Mouse (Mus musculus) limb, embryonic 10.5 days (tissue): Measurements from ENCODE around the gene Btbd10. TPM values are rescaled to one million over a fixed set of nuclear protein-coding genes. Genes with fewer than 3 reads are reported as not detected.

Source experiments
- DNase-seq: peaks from one replicate; pipeline ENCODE4 v3.0.0-alpha.2; 2017; ENCODE audit warnings: low spot score
- H3K27ac ChIP-seq: fragments of 300-500 bp; sonication (generic); 2 replicates; pipeline ENCODE4 v1.5.1; 2016; ENCODE audit warnings: mild to moderate bottlenecking
- H3K27me3 ChIP-seq: fragments of 300-500 bp; sonication (generic); 2 replicates; pipeline ENCODE4 v1.6.1; 2016; ENCODE audit warnings: low read depth, mild to moderate bottlenecking; ENCODE audit not compliant: poor library complexity, severe bottlenecking
- H3K36me3 ChIP-seq: fragments of 300-500 bp; sonication (generic); 2 replicates; pipeline ENCODE4 v1.6.1; 2016; ENCODE audit warnings: mild to moderate bottlenecking, moderate library complexity
- H3K4me1 ChIP-seq: fragments of 300-500 bp; sonication (generic); 2 replicates; pipeline ENCODE4 v1.6.1; 2016
- H3K4me3 ChIP-seq: fragments of 300-500 bp; sonication (generic); 2 replicates; pipeline ENCODE4 v1.5.1; 2016; ENCODE audit warnings: mild to moderate bottlenecking, moderate library complexity
- H3K9me3 ChIP-seq: fragments of 300-500 bp; sonication (generic); replicated peaks from 2 replicates; pipeline ENCODE4 v1.6.1; 2016; ENCODE audit warnings: mild to moderate bottlenecking
- WGBS: fragments of 180-500 bp; shearing (Covaris S2); methylation state at CpG from one replicate; pipeline ENCODE4 v1.1.7; 2016; 5-methylcytosine and 5-hydroxymethylcytosine counted together
- polyA plus RNA-seq: library from polyadenylated mRNA; unstranded; fragments of >200 nt; fragmentation: Nextera tagmentation; extraction: Ambion mirVana; gene quantifications from 2 replicates; pipeline ENCODE4 v1.2.1, GENCODE M21; 2016

Gene Btbd10
- polyA plus RNA-seq, 1 experiment from 2014 or later = 21.8 TPM

GRCm38 (mm10) chr7:113349089-113349488 lies 20.1 kb downstream of the Btbd10 start:
- Histone ChIP-seq H3K36me3 (no peaks in the 10 kb centered on the region), H3K4me1 (no peaks in the 10 kb centered on the region), H3K4me3 (no peak overlapping the region), H3K9me3 (no peaks in the 10 kb centered on the region), H3K27me3 (no peaks in the 10 kb centered on the region), H3K27ac (no peak overlapping the region)
- WGBS = 92% methylated on average over 1 of the region's 1 CpGs
- DNase-seq = no peak

- Histone ChIP-seq H3K9me3 (no peaks in the 10 kb centered on the region), H3K4me3 (no peak overlapping the region), H3K27me3 (no peaks in the 10 kb centered on the region), H3K36me3 (no peaks in the 10 kb centered on the region), H3K27ac (no peak overlapping the region), H3K4me1 (no peaks in the 10 kb centered on the region)
- no peak for DNase-seq
- WGBS = 93% methylated on average over 2 of the region's 2 CpGs
Measured at GRCm38 (mm10) chr7:113347694-113348093, 21.5 kb downstream of the Btbd10 start.

GRCm38 (mm10) chr7:113347271-113347670 lies 21.9 kb downstream of the Btbd10 start:
- Histone ChIP-seq H3K27me3 (no peaks in the 10 kb centered on the region), H3K9me3 (no peaks in the 10 kb centered on the region), H3K36me3 (no peaks in the 10 kb centered on the region), H3K4me3 (no peak overlapping the region), H3K27ac (no peak overlapping the region), H3K4me1 (no peaks in the 10 kb centered on the region)
- WGBS = 53% methylated on average over 4 of the region's 4 CpGs
- DNase-seq = no peak

GRCm38 (mm10) chr7:113335250-113335649 lies 33.9 kb downstream of the Btbd10 start:
- H3K9me3 ChIP-seq = no peaks in the 10 kb centered on the region
- H3K4me3 ChIP-seq = no peak overlapping the region
- H3K4me1 ChIP-seq = no peaks in the 10 kb centered on the region
- H3K27me3 ChIP-seq = no peaks in the 10 kb centered on the region
- H3K36me3 ChIP-seq = no peaks in the 10 kb centered on the region
- WGBS = 88% methylated on average over 8 of the region's 8 CpGs
- no peak for DNase-seq
- H3K27ac ChIP-seq = no peak overlapping the region

DNA sequence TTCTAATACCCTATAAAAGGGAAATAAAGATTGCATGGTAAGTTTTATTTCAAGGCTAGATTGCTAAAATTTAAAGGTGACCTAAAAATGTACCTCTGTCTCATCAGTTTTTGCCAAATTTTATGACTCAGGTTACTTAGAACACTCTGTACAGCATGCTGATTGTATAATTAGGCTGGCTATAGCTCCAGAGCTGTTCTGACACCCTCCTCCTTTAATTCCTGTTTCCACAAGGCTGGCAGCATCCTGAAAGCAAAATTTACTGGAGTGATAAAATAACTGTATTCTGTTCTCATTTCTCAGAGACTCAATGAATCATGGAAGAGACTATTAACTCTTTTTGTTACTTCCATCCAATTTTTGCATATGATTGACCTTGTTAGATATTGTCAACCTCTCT lies 35.2 kb downstream of the Btbd10 start:
- Histone ChIP-seq H3K36me3 (no peaks in the 10 kb centered on the region), H3K4me1 (no peaks in the 10 kb centered on the region), H3K27me3 (no peaks in the 10 kb centered on the region), H3K4me3 (no peak overlapping the region), H3K27ac (no peak overlapping the region), H3K9me3 (no peaks in the 10 kb centered on the region)
- DNase-seq = no peak

GRCm38 (mm10) chr7:113320128-113320527 lies 49.1 kb downstream of the Btbd10 start:
- H3K27me3 ChIP-seq = no peaks in the 10 kb centered on the region
- no peak for DNase-seq
- H3K4me1 ChIP-seq = peaks cover 9% of the 10 kb centered on the region
- no peaks in the 10 kb centered on the region for H3K9me3 ChIP-seq
- 63% methylated on average over 1 of the region's 1 CpGs for WGBS
- no peak overlapping the region for H3K4me3 ChIP-seq
- peaks cover 9% of the 10 kb centered on the region; the same call in 1 of the 2 replicates for H3K36me3 ChIP-seq
- H3K27ac ChIP-seq = no peak overlapping the region

DNA sequence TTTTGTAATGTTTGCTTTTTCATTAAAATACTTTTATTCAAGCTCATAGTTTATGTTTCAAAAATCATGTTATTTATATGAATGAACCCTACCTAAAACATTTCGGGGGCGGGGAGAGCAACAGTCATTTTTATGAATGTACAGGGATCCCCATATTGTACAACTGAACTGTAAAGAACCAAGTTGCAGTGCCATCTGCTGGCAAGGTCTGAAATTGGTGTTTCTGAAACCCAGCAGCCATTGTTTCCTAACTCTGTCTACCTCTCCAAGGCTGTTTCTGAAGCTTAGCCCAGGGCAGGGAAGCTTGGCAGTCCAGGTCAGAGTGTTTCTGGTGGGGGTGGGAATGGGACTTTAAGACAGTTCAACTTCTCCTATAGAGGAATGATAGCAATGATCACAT lies 57.4 kb downstream of the Btbd10 start:
- Histone ChIP-seq H3K27ac (no peak overlapping the region), H3K4me1 (no peaks in the 10 kb centered on the region), H3K9me3 (no peaks in the 10 kb centered on the region), H3K27me3 (no peaks in the 10 kb centered on the region), H3K4me3 (no peak overlapping the region), H3K36me3 (peaks cover 16% of the 10 kb centered on the region)
- peak; percentile 66 for DNase-seq
- 34% methylated on average over 2 of the region's 2 CpGs for WGBS

DNA sequence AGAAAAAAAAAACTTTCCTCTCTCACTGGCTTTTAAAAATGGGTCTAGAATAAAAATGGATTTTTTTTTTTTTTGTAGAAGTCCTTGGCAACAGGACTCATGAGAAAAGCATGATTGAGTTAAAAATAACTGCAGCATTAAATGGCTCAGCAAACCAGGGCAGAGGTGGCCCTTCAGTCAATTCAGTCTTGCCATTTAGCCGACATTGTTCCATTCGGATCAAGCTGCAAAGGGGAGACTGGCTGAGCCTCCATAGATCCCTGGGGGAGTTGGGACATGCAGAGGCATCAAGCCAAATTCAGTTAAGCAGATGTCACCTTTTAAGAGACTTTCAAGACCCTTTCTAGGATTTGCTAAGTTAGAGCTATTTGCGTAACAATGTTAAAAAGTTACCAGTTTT lies 59.1 kb downstream of the Btbd10 start:
- DNase-seq = no peak
- peaks cover 22% of the 10 kb centered on the region for H3K36me3 ChIP-seq
- H3K27ac ChIP-seq = no peak overlapping the region
- WGBS = 89% methylated on average over 3 of the region's 3 CpGs
- no peaks in the 10 kb centered on the region for H3K9me3 ChIP-seq
- no peak overlapping the region for H3K4me3 ChIP-seq
- no peaks in the 10 kb centered on the region for H3K27me3 ChIP-seq
- no peaks in the 10 kb centered on the region for H3K4me1 ChIP-seq

DNA sequence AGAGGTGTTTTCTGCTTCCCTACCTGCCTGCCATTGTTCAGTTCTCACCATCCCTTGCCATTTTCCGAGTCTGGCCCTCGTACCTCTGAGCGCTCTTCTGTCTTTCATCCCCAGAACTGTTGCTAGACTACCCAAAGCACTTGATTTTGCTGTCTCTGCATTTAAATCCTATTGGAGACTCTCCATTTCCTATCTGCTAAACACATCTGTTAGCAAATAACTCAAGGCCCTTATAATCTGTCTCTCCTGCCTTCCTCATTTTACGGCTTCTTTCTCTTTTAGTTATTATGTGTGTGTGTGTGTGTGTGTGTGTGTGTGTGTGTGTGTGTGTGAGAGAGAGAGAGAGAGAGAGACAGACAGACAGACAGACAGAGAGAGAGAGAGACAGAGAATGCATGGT lies 71.4 kb downstream of the Btbd10 start:
- peaks cover 13% of the 10 kb centered on the region for H3K36me3 ChIP-seq
- H3K27me3 ChIP-seq = no peaks in the 10 kb centered on the region
- no peak overlapping the region for H3K4me3 ChIP-seq
- peaks cover 35% of the 10 kb centered on the region for H3K4me1 ChIP-seq
- H3K27ac ChIP-seq = no peak overlapping the region
- WGBS = 89% methylated on average over 4 of the region's 4 CpGs
- no peaks in the 10 kb centered on the region for H3K9me3 ChIP-seq
- no peak for DNase-seq

DNA sequence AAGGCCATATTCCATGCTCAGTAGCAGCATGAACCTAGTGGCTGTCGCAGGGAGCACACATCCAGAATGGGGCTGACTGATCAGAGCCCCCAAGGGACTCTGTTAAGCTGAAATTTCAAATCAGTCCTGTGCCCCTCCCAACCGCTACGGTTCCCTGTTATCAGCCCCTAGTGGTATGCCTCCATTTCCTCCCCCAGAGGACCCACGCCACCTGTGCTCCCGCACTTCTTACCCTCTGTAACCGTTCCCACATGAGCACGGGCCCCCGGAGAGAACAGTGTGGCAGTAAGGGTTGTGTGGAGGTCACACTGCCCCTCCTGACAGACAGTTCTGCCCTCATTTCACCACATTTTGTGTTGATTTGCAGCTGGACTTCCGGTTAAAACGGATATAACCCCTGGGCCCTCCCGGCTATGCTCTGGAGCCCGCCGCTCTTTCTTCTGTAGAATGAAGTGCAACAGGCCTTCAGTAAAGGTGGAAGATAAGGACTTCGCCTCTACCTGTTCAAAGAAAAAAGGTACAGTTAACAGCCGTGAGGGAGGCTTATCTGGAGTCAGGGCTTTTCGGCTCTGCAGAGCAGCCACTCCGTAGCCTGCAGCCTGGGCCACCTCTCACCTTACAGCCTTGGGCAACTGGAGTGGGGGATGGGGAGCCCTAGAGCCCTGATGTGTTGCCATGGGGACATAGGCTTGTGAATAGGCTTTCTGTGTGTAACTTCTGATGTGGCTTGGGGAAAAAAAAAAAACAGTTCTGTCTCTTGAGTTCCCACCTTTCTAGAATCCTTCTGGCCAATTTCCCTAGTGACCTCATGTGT lies 73.9 kb downstream of the Btbd10 start:
- H3K27ac ChIP-seq = peak overlapping the region; percentile 86
- H3K36me3 ChIP-seq = peaks cover 8% of the 10 kb centered on the region
- H3K4me1 ChIP-seq = peaks cover 36% of the 10 kb centered on the region
- peak overlapping the region; percentile 38 for H3K4me3 ChIP-seq
- H3K27me3 ChIP-seq = no peaks in the 10 kb centered on the region
- DNase-seq = peak; percentile 80
- no peaks in the 10 kb centered on the region for H3K9me3 ChIP-seq
- 31% methylated on average over 17 of the region's 17 CpGs for WGBS

DNA sequence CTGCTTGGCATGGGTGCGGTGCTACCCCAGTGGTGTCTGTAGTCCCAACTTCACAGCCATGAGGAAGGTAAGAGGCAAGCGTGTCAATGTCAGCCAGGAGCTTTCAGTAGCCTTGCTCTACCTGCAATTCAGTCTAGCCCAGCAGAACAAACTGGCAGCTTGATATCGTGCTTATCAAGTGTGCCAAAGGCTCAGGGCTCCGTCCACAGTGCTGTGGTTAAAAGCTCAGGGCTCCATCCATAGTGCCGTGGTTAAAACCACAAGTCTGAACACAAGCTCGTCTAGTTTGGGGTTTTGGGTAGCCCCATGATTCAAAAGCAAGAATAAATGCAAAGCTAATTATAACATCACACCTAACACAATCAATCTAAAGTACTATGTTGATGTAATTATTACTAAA lies 74.6 kb downstream of the Btbd10 start:
- WGBS = 90% methylated on average over 6 of the region's 6 CpGs

DNA sequence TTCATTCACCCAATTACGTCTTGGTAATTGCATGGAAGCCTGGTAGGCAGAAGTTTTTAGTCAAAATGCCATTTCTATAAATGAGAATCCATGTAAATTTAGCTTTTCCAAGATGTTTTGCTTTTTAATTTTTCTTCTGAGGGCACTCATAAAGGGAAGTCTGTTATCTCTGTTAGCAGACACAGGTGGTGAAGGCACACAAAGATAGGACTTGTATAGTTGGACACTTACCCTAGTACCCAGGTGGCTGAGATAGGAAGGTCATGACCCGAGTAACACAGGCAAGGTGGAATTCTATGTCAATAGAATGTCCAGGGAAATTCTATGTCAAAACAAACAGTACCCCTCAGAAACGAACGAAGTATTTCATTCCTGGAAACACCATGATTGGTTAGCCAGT lies 77.0 kb downstream of the Btbd10 start:
- H3K36me3 ChIP-seq = no peaks in the 10 kb centered on the region
- WGBS = 93% methylated on average over 4 of the region's 4 CpGs
- H3K9me3 ChIP-seq = no peaks in the 10 kb centered on the region
- no peak for DNase-seq
- H3K4me3 ChIP-seq = no peak overlapping the region
- peaks cover 36% of the 10 kb centered on the region for H3K4me1 ChIP-seq
- no peak overlapping the region for H3K27ac ChIP-seq
- H3K27me3 ChIP-seq = no peaks in the 10 kb centered on the region

More for the DNA sequence above, 74.6 kb downstream of the Btbd10 start:
- peak overlapping the region; percentile 86 for H3K27ac ChIP-seq
- H3K36me3 ChIP-seq = peaks cover 8% of the 10 kb centered on the region
- no peak for DNase-seq
- no peak overlapping the region for H3K4me3 ChIP-seq
- no peaks in the 10 kb centered on the region for H3K9me3 ChIP-seq
- no peaks in the 10 kb centered on the region for H3K27me3 ChIP-seq
- H3K4me1 ChIP-seq = peaks cover 36% of the 10 kb centered on the region

DNA sequence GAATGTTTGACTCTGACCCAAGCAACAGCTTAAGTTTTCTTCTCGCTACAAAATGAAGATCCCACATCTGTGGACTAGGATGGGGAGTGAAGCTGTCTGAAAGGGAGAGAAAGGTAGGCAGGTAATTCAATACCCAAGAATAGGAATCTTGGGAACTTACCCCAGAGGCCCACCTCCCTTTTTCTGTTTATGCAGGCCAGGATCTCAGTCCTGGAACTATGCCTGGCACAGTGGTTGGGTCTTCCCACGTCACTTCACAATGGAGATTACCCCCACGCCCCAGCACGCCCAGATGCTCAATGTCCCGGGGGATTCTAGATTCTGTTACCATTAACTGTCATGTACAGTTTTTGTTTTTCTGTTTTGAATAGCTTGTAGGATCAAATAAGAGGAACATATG lies 77.5 kb downstream of the Btbd10 start:
- DNase-seq = no peak
- 95% methylated on average over 5 of the region's 5 CpGs for WGBS
- peaks cover 33% of the 10 kb centered on the region for H3K4me1 ChIP-seq
- H3K27ac ChIP-seq = no peak overlapping the region
- no peak overlapping the region for H3K4me3 ChIP-seq
- no peaks in the 10 kb centered on the region for H3K36me3 ChIP-seq
- H3K9me3 ChIP-seq = no peaks in the 10 kb centered on the region
- no peaks in the 10 kb centered on the region for H3K27me3 ChIP-seq

DNA sequence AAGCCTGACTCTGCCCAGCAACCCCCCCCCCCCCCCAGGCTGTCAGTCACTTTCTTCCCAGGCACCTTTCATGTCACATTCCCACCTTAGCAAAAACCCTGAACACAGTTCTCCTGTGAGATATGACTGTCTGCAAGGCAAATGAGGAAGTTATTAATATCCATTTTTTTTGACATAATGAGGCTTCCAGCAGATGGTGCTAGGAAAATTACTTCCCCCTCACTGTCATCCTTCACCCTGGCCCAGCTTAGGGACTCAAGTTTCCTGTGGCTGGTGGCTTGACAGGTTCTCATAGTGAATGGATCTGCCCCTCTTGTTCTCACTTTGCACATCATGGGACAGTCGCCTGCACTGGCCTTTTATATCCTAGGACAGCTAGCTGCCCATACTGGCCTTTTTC lies 80.0 kb downstream of the Btbd10 start:
- Histone ChIP-seq H3K4me1 (peaks cover 8% of the 10 kb centered on the region), H3K36me3 (no peaks in the 10 kb centered on the region), H3K27me3 (no peaks in the 10 kb centered on the region), H3K27ac (no peak overlapping the region), H3K9me3 (no peaks in the 10 kb centered on the region), H3K4me3 (no peak overlapping the region)
- no peak for DNase-seq
- WGBS = 72% methylated on average over 1 of the region's 1 CpGs
